Mouse (Mus musculus) CD8-positive naive resting alpha-beta T cell, adult 2 months (primary cell): Measurements from ENCODE around the gene Capzb.

Source experiments
- DNase-seq, 2 experiments: peaks; one replicate each; pipeline ENCODE4 v3.0.0; 2022; ENCODE audit warnings: low read depth in 2 of 2, low spot score in 2 of 2

Capzb gene

DNA sequence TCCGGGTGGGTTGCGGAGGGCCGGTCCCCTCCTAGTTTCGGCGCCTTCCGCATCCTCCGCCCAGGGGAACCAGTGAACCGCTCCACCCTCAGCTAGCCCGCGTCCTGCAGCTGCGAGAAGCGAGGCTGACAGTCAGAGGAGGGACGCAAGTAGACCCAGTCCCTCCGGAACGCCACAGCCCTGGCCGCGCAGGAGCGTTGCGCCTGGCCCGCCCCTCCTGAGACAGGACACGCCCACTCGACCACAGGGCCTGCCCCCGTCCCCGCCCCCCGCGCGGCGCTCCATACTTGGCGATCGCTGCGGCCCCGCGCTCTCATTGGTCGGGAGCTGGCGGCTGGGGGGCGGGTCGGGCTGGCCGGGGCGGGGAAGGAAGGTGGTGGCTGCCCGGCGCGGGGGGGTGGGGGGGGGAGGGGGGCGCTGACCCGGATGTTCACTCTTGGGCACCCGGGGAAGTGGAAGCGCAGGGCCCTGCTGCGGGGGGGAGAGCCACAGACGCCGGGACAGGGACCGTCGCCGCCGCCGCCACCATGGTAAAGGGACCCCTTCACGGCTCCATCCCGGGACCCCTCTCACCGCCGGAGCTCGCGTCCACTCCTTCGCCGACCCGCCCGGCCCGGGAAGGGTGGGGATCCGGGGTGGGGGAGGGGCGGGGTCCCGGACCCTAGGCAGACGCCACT, at the start of gene Capzb:
Gene Capzb, plus strand, starts transcription at position 401 of the 677 bp plus-strand sequence.
- DNase-seq: peak; percentile 93 to 95

DNA sequence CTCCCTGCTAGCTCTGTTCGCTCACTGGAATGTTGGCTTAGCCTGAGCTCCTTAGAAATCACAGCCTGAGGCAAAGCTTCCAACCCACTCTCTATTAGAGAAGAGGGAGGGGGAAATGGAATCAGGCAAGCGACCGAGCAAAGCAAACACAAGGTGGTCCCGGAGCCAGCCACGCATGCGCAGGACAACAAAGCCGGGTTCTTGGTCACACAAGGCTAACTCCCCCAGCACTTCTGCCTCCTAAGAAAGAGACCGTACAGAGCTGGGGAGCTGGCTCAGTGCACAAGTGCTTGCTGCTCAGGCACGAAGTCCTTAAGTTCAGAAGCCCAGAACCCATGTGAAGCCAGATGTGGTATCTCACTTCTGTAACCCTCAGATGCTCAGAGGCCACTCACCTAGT, 49.7 kb upstream of the Capzb start:
- DNase-seq: no peak

DNA sequence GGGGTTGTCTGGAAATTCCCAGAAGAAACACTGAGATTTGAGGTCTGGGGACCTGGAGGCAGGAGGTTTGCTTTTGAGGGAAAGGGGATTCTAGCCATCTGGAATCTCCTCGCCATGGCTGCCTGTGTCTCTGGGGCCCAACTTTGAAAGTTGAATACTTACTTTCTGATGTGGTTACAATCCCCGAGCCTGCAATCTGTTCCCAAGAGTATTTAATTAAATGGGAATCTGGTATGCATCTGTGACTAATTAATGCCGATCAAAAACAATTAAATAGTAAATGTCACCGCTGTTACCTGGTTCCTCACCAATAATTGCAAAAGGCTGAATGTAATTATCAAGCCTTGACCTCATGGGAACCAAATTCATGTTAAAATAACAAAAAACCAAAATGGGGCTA, 48.1 kb upstream of the Capzb start:
- DNase-seq: no peak

DNA sequence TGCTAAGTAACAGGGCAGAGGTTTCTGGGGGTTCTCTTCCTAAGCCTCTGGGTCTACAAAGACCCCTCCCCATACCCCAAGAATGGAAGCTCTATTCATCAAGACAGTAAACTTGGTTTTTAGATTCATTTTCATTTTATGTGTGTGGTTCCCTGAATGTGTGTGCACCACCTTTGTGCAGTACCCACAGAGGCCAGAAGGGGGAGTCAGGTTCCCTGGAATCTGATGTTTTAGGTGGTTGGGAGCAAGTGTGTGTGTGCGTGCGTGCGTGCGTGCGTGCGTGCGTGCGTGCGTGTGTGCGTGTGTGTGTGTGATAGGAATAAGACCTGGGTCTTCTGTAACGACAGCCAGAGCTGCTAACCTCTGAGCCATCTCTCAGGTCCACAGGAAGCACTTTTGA, 47.5 kb upstream of the Capzb start:
- peak in 1 of 2 experiments; percentile 30 for DNase-seq

DNA sequence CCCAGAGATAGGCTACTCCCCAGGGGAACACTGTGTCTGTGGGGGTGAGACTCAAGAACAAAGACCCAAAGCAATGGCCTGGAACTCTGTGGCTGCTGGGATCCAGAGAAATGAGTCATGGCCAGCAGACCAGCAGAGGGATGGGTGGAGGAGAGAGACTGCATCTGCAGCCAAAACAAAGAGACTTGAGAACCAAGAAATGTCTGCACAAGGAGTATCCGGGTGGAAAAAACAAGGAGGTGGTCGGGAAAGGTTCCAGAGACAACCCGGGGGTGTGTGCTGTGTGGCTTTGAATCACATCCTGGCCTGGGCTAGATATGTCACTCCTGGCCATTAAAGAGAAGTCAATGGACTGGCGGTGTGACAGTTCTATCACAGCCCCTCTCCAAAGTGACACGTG, 45.9 kb upstream of the Capzb start:
- no peak for DNase-seq

DNA sequence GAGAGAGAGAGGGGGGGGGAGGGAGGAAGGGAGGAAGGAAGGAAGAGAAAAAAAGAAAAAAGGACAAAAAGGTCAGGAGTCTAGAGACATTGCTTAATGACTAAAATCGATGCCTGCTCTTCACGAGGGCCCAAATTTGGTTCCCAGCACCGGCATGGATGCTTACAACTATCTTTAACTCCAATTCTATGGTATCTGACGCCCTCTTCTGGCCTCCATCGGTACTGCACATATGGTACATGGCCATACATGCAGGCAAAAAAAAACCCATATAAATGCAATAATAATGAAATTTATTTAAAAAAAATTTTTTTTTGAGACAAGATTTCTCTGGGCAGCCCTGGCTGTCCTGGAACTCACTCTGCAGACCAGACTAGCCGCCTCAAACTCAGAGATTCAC, 41.3 kb upstream of the Capzb start:
- DNase-seq: no peak

DNA sequence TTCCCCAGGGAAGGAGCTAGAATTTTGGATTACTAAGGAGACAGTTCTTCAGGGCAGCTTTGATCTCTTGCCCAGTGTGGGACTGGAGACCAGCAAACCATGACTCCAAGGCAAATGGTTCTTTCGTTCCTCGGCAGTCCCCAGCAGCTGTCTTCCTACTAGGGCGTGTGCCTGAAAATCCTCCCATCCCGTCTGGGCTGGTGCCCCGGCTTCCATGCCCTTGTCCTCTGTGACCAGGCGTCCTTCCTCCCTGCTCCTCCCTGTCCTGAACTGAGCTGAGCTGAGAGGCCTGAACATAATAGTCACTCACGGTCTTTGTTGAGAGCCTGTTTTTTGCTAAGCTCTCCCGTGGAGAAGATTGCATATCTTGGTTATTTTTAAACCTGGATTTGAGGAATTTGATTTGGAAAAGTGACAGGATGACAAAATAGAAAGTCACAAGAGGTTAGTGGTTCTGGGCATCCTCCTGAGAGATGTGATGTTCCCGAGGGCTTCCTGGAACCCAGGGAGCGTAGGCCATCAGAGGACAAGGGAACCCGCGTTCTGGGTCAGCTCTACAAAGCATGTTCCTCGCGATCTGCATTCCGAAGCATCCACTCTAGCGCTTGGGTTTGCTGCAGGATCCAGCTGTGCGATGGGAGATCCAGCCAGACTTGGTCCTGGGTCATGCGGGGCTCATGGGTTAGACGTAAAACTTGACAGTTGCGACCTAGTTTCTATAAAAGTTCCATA, 38.0 kb upstream of the Capzb start:
- DNase-seq: no peak

DNA sequence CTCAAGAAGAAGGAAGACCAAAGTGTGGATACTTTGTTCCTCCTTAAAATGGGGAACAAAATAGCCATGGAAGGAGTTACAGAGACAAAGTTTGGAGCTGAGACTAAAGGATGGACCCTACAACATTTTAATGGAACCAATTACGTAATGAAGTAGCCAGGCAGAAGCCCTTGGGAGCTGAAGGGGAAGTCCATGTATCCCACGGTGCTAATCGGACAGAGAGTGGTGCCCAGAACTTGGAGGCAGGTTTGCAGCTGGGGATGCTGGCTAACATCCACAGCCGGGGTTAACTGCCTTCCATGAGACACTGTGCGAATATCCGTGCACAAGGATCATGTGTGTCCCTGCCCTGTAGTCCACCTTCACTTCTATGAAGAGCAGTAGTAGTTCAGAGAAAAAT, 36.2 kb upstream of the Capzb start:
- DNase-seq: no peak

DNA sequence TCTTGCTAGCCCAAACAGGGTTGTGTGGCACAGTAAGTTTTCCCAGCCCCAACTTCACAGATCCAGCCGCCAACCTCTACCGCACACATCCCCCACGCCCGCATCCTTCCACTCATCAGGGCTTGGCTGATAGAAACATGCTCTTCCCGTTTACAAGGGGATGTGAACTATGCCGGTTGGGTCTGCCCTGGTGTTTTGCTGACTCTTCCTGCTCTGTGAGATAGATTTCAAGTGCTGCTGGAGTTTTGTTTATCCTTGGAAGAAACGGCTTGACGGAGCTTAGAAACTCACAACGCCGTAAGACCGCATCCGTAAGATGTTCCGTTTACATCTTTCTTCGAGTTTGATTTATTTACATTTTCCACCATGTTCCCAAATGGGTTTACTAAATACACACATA, 34.3 kb upstream of the Capzb start:
- no peak for DNase-seq

DNA sequence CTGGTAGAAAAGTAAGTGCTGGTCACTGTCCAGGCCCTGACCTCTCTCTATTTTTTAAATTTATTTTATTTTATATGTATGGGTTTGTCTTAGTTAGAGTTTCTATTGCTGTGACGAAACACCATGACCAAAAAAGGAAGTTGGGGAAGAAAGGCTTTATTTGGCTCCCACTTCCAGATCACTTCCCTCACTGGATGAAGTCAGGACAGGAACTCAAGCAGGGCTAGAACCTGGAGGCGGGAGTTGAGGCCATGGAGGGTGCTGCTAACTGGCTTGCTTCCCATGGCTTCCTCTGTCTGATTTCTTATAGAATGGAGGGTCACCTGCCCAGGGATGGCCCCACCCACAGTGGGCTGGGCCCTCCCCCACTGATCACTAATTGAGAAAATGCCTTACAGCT, 31.6 kb upstream of the Capzb start:
- no peak for DNase-seq

DNA sequence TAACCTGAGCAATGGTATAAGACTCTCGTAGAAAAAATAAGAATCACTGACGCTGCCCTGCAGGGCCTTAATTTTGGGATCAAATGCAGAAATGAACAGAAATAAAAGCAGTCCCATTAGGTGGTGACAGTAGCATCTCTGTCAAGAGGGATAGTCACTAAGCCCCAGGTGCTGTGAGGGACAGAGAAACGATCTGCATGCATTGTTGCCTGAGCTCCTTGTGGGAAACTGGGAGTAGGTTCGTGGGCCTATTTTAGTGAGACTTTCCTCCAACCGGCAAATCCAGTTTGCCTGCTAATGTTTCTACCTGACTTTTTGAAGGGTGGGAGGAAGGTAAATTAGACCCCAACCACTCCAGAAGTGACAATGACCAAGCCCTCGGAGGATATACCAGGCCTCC, 28.6 kb upstream of the Capzb start:
- no peak for DNase-seq

DNA sequence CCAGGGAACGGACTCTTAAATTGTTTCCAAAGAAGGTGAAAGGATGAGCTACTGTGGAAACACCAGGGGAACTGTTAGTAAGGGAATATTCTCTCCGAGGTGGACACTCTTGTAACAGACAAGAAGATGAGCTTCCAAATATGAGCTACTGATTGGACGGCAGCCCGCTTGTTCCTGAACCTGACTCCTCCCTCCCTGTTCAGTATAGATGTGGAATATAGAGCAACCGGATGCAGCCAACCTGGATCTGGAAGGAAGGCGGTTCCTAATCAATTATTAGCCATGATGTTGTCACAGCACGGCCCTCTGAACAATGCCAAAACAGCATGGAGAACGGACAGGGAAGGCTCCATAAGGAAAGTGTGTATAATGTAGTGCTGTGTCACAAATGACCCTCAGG, 27.4 kb upstream of the Capzb start:
- DNase-seq: no peak

DNA sequence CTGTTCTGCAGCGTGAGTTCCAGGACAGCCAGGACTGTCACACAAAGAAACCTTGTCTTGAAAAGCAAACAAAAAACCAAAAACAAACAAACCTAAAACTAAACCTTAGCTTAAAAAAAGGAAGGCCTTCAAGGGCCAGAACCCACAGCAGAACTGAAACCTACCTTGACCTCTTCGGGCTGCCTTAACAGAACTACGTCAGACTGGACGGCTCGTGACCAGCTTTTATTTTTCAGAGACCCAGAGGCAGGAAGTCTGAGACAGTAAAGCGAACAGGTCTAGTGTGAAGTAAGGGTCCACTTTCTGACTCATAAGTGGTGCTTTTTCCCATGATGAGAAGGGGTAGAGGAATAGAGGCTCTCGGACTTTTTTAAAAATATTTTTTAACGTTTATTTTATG, 26.5 kb upstream of the Capzb start:
- no peak for DNase-seq

DNA sequence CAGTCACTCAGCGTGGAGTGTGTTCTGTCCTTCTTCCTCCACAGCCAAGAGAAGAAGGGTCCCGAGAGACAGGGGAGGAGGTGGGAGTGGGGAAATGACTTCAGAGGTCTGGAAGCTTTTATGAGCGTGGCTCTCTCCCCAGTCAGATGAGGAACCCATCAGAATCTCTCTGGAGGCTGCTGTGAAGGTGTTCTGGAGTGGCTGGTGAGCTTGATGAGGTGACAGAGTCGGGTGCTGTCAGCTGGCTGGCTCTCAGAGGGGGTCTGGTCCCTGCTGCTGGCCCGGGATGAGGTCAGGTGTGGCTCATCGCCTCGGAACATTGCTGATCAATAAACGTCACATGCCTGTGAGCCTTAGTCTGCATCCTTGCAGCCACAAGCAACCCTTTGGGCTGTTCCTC, 25.6 kb upstream of the Capzb start:
- no peak for DNase-seq

DNA sequence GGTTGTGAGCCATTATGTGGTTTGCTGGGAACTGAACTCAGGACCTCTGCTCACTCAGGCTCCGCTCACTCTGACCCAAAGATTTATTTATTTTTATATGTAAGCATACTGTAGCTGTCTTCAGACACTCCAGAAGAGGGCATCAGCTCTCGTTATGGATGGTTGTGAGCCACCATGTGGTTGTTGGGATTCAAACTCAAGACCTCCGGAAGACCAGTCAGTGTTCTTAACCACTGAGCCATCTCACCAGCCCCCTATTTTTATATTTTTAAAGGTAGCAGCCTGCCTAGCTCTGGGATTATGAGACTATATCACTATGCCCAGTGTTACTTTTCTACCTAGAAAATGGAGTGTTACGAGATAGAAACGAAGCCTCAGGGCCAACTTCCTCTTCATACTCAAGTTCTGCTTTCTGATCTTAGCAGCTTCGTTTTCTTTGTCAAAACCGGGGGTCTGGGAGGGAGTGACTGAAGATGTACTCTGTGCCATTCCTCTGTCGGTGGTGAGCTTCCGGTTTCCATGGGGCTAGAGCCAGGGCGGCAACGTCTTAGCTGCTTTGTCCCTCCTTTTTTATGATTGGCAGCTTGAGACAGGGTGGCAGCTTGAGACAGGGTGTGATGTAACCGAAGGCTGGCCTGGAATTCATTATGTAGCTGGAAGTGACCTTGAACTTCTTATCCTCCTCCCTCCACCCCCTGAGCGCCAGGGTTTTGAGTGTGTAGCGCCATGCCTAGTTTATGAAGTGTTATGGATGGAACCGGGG, 23.5 kb upstream of the Capzb start:
- peak; percentile 13 to 27 for DNase-seq

DNA sequence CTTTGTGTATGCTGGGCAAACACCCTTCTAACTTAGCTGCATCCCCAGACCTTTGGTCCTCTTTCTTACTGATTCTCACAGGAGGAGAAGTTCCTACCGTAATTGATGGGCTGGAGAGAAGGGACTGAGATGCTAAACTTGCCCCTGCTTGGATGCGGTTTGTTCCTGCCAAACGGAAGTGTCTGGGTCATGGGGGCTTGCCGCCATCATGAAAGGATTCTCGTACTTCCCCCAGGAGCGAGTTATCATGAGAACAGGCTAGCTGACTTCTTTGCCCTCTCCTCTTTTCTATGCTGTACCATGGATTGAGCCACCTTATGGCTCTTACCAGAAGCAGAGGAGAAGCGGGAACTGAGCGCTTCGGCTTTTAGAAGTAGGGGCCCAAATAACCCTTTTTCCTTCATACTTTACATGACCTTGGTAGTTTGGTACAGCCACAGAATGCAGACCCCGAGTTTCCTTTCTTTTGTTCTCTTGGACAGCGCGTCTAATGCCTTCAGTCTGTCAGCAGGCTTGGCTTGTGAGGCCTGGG, 22.9 kb upstream of the Capzb start:
- no peak for DNase-seq

DNA sequence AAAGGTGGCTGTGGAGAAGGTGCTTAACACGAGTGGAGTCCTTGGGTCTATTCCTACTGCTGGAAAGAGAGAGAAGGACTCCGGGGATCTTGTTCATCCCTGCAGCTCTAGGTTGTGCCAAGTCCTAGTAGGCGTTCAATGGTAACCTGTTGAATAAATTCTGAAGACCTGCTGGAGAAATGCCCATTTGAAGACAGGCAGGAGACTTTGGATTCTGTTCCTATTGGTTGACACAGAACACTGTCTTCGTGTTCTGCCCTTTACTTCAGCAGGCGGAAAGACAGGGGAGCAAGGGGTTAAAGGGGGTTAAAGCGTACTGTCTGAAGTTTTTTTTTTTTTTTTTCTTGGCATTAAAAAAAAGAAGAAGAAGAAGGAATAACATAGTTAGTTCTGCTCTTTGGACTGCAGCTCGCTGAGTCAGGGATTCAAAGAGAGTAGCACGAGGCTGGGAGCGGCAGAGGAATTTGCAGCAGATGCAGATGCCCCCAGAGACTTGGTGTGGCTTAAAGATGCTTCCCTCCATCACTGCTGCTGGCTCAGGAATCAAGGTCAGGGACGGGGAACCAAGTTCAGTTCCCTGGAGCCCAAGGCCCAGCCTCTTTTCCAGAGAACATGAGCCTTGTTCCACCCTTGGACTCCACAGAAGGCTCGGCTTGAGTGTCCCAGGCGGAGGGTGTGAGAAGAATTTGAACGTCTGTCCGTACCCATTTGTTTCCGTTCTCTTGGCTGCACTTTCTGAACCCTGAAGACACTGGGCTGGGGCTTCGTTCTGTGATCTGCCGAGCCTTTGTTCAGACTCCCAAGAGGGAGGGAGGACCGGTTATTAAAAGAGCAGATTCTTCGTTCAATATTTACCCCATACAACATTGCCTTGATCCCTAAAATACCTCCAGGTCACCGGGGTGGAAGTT, 17.4 kb upstream of the Capzb start:
- DNase-seq: no peak

DNA sequence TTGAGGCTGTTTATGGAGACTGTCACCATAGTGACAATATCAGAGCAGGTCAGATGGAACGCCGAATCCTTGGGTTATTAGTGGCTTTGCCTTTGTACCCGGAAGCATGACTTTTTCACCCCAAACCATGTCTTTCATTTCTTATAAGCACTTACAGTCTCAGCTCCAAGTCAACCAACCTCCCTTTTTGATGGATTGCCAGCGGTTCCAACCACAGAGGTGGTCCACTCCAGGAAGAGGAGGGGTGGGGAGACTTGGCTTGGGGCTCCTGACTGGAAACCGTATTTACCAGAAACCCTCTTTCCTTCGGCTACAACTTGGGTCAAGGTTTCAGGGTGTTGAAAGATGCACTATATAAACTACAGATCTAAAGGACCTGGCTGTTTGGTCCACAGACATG, 16.7 kb upstream of the Capzb start:
- DNase-seq: no peak

DNA sequence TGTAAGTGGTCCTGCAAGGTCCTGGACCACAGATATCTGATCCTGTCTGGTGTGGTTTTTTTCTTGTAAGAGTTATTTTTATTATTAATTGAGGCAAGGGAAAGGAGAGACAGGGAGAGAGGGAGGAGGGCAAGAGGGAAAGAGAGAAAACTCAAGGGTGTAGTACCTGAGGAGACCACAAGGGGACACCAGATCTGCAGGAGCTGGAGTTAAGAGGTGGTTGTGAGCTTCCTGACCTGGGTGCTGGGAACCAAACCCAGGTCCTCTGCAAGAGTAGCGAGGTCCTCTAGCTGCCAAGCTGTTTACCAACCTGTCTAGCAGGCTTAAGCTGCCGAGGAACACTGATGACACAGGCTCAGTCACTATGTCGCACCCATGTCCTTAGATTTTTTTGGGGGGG, 14.8 kb upstream of the Capzb start:
- peak in 1 of 2 experiments; percentile 9 for DNase-seq

DNA sequence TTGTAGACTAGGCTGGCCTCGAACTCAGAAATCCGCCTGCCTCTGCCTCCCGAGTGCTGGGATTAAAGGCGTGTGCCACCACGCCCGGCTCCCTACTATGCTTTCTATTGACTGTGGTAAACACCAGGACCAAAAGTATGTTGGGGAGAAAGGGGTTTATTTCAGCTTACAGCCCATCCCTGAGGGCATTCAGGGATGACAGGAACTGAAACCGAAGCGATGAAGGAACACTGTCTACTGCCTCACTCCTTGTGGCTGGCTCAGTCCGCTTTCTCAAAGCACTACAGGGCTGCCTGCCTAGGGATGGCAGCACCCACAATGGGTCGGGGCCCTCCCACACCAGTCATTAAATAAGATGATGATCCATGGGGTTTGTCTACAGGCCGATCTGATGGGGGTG, 14.3 kb upstream of the Capzb start:
- no peak for DNase-seq

DNA sequence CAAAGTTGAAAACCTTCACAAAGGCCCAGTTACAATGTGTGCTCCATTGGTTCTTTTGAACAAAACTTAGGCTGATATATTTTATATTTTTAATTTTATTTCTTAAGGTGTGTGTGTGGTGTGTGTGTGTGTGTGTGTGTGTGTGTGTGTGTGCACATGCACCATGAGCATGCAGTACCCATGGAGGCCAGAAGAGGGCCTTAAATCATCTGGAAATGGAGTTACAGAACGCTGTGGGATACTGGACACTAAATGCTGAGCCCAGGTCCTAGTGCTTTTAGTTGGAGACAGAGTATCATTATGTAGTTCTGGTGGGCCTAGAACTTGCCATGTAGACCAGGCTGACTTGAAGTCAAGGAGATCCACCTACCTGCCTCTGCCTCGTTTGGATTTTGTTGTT, 13.5 kb upstream of the Capzb start:
- DNase-seq: no peak
